Mouse (Mus musculus) cerebellum, postnatal 4 days (tissue): ENCODE results near the gene Ccdc9b.

Source experiments
- DNase-seq, 2 experiments: peaks; one replicate each; pipeline ENCODE4 v3.0.0; 2022; ENCODE audit warnings: low spot score in 2 of 2, mixed read lengths in 1 of 2

Gene Ccdc9b

DNA sequence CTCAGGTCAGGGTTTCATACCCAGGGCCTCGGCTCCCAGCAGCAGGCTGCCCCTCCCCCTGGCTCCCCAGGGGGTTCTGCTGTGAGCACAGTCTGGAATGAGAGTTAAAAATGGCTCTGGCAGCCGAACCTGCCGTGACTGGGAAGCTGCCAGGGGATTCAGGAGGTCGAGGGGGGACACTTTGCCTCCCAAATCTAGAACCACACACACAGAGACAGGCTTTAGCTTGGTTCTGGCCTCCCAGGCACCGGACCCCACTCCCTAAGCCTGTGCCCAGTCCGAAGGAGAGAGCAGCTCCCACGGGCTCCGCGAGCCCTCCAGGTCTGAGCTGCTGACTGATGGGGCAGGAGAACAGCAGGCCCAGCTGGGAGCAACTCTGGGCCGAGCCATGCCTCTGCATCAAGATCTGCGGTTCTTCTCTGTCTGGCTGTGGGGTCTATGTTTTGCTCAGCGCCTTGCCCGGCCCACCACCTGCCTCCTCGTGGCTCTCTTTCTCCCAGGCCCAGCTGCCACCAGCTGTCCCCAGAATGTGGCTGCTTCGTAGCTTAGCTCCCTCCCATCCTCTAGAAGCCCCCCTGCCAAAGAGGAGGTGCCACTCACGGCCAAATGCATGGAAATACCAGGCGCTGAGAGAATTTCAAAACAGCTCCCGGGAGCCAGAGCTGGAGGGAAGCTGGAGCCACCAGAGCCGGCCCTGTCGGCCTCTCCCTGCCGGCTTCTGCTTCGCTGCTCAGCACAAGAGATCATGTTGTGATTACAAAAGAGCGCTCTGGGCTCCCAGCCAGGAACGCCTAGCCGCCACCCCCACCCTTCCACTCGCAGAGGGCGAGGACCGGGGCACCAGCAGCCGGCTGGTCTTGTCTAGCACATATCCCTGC is at the start of gene Ccdc9b:
Ccdc9b (minus strand) TSS at position 756 of the 878 bp plus-strand sequence.
- DNase-seq, result peak; percentile 74 to 91

DNA sequence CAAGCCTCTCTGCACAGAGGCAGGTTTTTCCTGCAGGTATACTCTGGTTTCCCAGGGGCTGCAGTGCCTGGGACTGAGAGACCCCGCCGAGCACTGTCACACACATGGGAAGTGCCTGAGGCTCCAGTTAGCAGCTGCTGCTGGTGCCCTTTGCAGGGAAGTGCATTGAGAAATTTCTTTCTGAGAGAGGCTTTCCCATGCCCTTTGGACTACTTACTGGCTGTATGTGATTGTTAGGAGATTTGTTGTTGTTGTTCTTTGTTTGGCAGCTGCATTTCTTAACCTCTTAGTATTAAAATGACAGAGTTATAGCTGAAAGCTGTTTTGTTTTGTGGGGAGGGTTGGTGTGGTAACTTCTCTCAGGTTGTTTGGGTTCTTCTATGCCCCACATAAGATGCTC is 48.4 kb upstream of the Ccdc9b start:
- DNase-seq, result no peak

DNA sequence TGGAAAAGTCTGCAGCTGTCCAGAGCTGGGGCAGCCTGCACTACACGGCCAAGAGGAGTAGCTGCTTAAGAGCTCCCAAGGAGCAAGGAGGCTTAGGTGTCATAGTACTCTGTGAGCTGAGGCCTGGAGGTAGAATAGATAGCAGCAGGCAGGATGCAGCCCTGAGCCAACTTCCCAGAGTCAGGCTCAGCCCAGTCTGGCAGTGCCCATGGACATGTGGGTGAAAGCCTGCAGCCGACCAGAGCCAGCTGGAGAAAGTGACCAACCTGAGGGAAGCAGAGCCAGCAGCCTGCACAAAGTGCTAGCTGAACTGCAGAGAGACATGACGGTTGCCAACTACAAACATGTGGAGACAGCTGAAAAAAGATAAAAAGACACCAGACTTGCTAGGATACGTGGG is 44.4 kb upstream of the Ccdc9b start:
- DNase-seq, result no peak

DNA sequence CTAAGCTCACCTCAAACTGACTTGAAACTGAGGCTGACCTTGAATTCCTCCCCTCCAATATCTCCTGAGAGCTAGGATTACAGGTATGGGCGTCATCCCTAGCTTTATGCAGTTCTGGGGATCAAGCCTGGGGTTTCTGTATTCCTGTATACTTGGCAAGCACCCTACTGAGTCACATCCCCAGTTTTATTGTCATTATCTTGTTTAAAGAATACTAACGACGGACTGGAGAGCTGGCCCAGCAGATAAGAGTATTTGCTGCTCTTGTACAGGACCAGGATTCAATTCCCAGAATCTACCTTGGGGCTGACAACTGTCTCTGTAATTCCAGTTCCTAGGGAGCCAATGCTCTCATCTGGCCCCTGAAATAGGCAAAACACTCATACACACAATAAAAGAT is 43.3 kb upstream of the Ccdc9b start:
- DNase-seq, result no peak

DNA sequence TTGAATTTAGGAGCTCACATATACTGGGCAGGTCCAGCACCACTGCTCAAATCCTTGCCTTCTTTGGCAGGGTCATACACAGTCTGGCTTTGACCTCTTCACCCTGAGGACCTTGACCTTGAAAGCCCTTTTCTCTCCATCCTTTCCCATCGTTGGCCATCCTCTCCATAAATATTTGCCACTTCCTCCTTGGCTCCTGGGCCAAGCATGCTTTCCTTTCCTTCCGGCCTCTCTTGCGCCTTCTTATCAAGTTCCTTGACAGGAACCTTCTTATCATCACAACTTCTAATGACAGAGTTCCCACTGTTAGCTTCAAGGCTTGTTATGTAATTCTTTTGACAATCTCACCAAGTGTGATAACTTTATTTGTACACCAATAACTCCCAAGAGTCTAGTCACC is 42.7 kb upstream of the Ccdc9b start:
- no peak for DNase-seq

DNA sequence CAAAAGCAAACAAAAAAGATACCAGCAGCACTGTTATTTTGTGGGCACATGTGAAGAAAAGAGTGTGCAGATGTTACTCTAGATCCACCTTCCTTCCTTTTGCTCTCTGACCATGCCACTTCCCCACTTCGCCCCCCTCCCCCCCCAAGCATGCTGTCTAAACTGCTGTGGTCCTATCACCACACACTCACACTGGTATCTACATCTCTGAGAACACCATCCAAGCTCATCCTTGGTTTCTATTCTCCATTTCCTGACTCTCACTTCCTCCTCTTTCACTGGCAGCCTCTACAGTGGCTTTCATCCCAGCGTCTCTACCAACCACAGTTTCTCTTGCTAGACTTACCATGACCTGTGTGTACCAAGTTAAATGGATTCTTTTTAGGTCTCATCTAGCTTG is 42.0 kb upstream of the Ccdc9b start:
- no peak for DNase-seq

DNA sequence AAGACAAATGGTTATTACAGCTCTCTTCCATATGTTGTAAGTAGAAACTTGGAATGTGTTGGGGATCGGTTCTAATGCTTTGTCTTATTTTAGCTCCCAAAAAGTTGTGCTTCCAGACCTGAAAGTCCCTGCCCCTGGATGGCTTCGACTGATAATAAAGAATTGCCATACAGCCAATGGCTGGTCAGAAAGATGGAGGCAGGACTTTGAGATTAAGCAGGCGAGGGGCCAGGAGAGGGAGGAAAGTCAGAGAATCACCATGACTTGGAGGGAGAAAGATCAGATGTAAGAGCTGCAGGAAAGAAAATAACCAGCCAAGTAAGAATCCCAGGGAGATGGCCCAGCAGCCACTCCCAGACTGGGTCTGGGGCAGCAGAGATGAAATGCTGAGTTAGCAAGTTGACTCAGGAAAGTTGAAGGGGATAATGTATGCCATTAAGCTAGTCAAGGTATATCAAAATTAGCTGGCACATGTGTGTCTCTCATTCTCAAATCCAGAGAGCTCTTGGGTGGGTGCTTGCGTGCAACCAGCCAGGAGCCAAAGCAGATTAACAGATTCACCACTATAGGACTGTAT is 40.2 kb upstream of the Ccdc9b start:
- no peak for DNase-seq

DNA sequence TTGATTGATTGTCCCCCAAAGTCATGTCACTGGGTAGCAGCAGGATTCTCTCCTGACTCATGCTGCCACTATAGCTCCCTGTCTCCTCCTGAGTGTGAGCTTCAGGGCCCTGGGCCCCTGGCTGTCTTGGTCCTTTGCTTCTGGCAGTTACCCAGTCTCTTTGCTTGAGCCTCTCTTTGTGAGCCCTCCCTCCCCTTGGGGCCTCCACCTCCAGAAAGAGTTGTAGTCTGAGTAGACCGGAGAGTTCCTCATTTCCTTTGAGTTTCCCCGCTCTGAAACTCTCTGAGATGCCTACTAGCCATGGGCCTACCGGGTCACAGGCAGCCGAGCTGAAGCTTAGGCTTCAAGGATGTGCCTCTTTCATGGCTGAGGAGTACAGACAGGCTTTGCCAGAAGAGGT is 31.2 kb upstream of the Ccdc9b start:
- DNase-seq, result no peak

DNA sequence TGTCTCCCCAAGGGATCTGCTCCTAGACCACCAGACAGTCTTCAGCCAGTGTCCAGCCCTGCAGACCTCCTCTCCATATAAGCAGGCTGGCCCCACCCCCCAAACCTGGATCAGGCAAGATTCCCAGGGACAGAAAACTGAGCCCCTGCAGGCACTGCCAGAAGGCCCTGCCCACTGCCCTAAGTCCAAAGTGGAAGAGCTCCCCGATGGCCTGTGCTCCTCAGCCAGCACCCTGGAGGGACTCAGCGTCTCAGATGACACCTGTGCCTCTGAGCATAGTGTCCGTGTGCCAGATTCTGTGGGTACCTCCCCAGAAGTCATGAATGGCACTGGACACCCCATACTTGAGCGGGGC is 29.8 kb upstream of the Ccdc9b start:
- DNase-seq, result no peak

DNA sequence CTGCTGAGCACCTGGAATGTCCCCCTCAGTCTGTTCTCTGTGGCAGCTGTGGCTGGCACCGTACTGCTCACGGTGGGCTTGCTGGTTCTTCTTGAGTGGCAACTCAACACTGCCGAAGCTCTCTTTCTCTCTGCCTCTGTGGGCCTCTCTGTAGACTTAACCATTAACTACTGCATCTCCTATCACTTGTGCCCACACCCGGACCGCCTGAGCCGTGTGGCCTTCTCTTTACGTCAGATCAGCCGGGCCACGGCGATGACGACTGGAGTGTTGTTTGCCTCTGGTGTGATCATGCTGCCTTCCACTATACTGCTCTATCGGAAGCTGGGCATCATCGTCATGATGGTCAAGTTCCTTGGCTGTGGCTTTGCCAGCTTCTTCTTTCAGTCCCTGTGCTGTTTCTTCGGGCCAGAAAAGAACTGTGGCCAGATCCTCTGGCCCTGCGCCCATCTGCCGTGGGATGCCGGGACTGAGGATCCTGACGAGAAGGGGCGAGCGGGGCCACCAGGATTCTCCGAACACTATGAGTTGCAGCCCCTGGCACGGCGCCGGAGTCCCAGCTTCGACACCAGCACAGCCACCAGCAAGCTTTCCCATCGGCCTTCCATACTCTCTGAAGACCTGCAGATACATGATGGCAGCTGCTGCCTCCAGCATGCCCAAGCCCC is 29.3 kb upstream of the Ccdc9b start:
- DNase-seq, result peak in 1 of 2 experiments; percentile 35

DNA sequence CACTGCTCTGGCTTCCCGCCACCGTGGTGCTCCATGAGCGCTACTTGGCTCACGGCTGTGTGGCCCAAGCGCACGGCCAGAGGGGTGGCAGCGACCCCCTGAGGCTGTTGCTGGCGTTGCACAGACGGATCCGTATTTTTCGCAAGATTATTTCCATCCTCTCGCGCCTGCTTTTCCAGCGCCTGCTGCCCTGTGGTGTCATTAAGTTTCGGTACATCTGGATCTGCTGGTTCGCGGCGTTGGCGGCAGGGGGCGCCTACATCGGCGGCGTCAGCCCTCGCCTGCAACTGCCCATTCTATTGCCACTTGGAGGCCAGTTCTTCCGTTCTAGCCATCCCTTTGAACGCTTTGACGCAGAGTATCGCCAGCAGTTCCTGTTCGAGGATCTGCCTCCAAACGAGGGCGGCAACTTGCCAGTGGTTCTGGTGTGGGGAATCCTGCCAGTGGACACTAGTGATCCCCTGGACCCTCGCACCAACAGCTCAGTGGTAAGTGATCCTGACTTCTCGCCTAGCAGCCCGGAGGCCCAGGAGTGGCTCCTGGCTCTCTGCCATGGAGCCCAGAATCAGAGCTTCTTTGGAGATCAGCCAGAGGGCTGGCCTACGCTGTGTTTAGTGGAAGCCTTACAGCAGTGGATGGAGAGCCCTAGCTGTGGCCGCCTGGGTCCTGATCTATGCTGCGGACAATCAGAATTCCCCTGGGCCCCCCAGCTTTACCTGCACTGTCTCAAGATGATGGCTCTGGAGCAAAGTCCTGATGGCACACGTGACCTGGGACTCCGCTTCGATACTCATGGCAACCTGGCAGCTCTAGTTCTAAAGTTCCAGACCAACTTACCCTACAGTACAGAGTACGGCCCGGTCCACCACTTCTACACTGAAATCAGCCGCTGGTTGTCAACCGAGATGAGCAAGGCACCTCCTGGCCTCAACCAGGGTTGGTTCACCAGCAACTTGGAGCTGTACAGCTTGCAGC is 28.4 kb upstream of the Ccdc9b start:
- peak; percentile 62 to 89 for DNase-seq

DNA sequence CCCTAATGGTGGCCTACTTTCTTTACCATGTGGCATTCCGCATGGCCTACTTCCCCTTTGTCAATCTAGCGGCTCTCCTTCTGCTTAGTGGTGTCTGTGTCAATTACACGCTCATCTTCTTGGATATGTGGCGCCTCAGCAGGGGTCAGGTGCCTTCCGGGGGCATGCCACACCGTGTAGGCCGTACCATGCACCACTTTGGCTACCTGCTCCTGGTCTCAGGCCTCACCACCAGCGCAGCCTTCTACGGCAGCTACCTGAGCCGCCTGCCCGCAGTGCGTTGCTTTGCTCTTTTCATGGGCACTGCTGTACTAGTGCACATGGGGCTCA is 27.7 kb upstream of the Ccdc9b start:
- DNase-seq, result no peak

DNA sequence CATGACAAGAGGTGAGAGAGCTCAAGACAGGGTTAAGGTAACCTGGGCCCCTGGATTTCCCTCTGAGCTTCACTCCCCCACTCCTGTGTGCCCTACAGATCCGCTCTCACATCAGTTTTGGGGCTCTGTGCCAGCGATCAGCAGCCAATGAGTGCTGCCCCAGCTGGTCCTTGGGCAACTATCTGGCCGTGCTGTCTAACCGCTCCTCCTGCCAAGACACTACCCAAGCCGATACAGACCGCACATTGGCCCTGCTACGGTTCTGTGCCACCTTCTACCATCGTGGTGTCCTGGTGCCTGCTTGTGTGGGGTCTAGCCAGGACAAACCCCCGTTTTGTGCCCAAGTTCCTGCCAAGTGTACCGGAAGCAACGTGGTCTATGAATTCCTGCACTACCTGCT is 27.0 kb upstream of the Ccdc9b start:
- peak in 1 of 2 experiments; percentile 79 for DNase-seq

DNA sequence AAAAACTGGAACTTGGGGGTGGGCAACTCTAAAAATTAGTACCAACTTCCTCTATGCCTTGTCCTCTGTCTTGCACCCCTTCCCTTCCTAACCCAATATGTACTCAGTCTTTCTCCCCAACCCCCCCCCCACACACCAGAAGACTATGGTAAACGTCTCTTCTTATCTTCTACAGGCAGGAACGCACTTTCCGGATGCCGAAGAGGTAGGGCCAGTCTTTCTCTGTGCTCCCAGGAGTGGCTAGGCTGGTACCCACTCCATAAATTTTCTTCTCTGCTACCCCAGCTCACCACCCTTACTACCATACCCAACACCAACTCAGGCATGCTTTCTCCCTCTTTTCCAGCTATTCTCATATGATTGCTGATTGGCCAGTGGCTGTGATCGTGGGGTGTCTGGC is 24.1 kb upstream of the Ccdc9b start:
- DNase-seq, result no peak

DNA sequence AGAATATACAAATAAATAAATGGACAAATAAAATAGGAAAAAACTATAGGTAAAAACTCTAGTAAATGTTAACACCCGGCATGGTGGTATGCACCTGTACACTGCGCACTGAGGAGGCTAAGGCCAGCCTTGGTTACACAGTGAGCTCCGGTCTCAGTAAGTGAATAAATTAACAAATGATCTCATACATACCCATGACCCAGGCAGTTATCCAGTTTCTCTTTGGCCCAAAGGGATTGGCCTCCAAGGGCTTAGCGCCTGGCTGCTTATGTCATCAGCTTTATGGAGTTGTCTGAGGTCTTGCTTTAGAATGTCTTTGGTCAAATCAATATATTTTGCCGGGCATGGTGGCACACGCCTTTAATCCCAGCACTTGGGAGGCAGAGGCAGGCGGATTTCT is 21.2 kb upstream of the Ccdc9b start:
- no peak for DNase-seq

DNA sequence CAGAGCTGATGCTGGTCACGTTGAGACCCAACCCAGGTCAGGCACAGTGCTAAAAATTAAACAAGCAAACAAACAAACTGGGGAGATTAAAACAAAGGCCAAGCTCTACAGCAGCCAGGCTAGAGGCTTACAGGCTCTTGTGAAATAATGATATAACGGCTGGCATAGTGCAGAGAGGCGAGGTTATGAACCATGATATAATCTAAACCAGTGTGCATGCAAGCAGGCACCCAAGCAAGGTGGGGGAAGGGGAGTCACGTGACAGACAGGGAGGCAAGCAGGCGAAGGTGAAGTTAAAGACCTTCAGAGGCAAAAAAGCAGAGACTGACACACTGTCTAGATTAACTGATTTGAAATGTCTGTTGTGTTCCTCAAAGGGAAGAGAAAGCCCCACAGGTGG is 20.6 kb upstream of the Ccdc9b start:
- DNase-seq, result no peak

DNA sequence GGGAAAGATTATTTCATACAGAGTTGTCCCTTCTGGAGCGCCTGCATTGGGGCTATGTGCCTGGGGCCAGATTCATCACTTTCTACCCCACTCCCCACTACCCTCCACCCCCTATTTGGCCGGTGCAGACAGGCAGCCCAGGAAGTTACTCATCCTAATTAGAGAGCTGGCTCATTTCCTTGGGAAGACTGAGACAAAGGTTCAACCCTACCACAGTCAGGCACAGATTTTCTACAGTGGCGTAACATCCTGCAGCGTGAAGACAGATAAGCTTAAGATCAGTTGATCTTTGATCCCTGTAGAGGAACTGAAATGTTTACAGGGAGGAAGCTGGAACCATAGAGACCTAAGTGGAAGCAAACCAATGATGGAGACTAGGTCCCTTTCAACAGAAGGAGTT is 19.8 kb upstream of the Ccdc9b start:
- no peak for DNase-seq

DNA sequence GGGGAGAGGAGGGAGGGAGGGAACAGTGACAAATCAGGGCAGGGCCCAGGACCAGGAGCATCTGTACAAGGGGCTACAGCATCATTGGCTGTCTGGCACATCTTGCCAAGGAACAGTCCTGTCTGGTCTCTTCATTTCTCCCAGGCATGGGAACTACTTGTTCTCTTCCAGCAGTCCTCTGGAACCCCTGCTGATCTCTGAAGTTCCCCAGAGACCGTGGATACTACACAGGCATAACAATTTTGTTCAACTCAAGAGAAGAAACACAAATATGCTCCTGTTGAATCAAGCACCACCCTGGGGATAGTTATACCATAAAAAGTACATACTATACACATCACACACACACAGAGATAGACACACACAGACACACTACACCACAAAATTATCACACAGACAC is 18.7 kb upstream of the Ccdc9b start:
- no peak for DNase-seq

DNA sequence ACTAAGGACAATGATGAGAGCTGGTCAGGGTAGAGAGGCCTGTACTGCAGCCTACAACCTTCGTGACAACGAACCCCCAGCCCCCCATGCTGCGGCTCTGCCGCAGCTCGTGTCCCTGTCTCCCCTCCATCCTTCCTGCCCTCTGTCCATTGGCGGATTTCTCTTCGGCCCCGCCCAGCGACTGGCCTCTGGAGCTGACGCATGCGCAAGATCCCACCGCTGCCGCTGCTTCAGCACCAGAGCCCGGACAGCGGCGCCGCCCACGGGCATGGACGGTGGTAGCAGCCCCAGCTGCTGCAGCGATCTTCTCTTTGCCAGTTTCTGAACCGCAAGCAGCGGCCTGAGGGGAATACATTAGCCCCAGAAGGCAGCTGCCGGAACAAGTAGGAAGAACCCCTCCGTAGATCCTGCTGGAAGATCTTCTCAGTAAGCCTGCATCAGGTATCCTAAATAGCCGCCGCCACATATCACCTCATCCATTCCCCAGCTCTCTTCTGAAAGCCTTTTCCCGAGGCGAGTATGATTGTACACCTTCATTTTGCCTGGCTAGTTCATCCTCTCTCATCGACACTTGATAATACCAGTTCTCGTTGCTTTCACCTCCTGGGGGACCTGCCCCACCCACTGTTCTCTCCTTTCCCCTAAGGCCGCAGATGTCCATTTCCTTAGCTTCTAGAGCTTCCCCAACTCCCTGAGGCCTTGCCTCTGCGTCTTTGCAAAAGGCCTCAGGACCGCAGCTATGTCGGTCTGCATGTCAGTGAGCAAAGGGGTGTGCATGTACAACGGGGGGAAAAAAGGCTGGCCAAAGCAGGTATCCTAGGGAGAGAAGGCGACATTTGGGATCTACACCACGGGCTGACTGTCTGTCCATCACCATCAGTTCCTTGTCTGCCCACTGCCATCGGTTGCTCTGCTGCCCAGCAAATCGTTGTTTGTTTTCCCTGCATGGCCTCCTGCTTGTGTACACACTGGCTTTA is 17.3 kb upstream of the Ccdc9b start, which contains the start of gene Disp2:
Disp2 (plus strand) TSS at position 216 of the 977 bp plus-strand sequence.
- DNase-seq, result peak; percentile 88 to 95

DNA sequence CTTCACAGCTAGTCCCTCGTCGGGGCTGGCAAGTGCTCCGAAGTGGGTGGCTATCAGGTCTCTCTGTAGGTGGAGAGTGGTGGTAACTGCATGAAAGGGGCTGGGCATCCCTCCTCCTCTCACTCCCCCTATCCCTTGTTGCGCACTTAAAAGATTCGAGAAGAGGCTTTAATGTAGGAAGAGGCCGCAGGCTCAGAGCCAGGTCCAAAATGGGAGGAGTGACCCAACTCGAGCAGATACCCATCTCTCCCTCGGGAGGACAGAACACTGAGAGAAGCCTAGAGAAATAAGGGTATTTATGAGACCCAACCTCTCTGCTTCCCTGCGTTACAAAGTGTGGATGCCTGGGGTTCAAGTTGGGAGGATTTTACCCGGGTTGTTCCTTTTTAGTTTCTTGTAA is 16.6 kb upstream of the Ccdc9b start:
- DNase-seq, result no peak

DNA sequence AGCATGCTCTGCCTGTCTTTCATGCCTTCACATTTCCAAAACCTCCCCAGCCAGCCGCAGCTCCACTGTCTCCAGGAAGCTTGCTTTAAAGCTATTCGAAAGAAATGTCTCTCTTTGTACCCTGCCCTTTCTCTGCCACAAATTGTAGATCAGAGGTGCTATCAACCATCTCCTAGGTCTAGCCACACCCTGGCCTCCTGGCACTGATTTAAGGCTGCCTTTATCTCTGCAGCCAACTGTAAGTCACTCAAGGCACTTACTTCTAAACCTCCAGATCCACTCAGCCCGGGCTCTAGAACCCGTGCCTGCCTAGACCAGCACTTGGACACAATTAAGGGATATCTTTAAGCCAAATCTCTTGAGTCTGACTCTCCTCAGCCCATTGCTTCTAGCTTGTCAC is 16.0 kb upstream of the Ccdc9b start:
- DNase-seq, result no peak
